Mouse (Mus musculus): ENCODE measurements around the gene Cadps2.

Gene Cadps2

GRCm38 (mm10) chr6:23252196-23253135, 586.8 kb downstream of the Cadps2 start:
- no peak for DNase-seq (ENCODE audit: low read depth, low spot score)

- DNase-seq (ENCODE audit: low read depth, low spot score), result no peak
Measured at GRCm38 (mm10) chr6:23251431-23251830, 587.8 kb downstream of the Cadps2 start.

GRCm38 (mm10) chr6:23250288-23250955, 588.8 kb downstream of the Cadps2 start:
- DNase-seq (ENCODE audit: low read depth, low spot score), result no peak

- no peak for DNase-seq (ENCODE audit: low read depth, low spot score)
Measured at GRCm38 (mm10) chr6:23249616-23250287, 589.5 kb downstream of the Cadps2 start.

GRCm38 (mm10) chr6:23249053-23249401, 590.2 kb downstream of the Cadps2 start:
- DNase-seq (ENCODE audit: low read depth, low spot score), result no peak

GRCm38 (mm10) chr6:23248313-23249052, 590.7 kb downstream of the Cadps2 start, which contains the start of gene Fezf1:
TSS of gene Fezf1 (minus strand) at chr6:23248362.
- no peak for DNase-seq (ENCODE audit: low read depth, low spot score)

- DNase-seq (ENCODE audit: low read depth, low spot score), result no peak
Measured at GRCm38 (mm10) chr6:23247512-23248312, 591.5 kb downstream of the Cadps2 start.

GRCm38 (mm10) chr6:23246790-23247511, 592.3 kb downstream of the Cadps2 start:
- DNase-seq (ENCODE audit: low read depth, low spot score), result no peak

GRCm38 (mm10) chr6:23246061-23246789, 593.0 kb downstream of the Cadps2 start:
- DNase-seq (ENCODE audit: low read depth, low spot score), result no peak

- no peak for DNase-seq (ENCODE audit: low read depth, low spot score)
Measured at GRCm38 (mm10) chr6:23245545-23246011, 593.6 kb downstream of the Cadps2 start.

- no peak for DNase-seq (ENCODE audit: low read depth, low spot score)
Measured at GRCm38 (mm10) chr6:23245121-23245520, 594.1 kb downstream of the Cadps2 start.

- no peak for DNase-seq (ENCODE audit: low read depth, low spot score)
Measured at GRCm38 (mm10) chr6:23243821-23244760, 595.1 kb downstream of the Cadps2 start.
